Comparison of ENCODE assay signal across 15 mouse cellular contexts in genomic region chr5:39181028-39181427, GRCm38 (mm10).
DNase-seq lines count a peak whose midpoint lies in the region; ATAC-seq lines count a peak whose summit lies in the region.
"Had no signal": no experiment of that assay in that cellular context is flagged by ENCODE, and none has a peak within 500 bp of the region (broad histone marks: within the 10 kb centered on the region; RNA-seq: fewer than 3 reads in every experiment).

No protein-coding gene starts in this region.

- H3K27ac ChIP-seq in midbrain, embryonic 12.5 days (replicated peaks) = 0 out of 2 replicates have a peak overlapping the region, but pooled peaks have one; percentile 7
- H3K27ac ChIP-seq: heart, embryonic 10.5 days; layer of hippocampus, adult 2 months; limb, embryonic 10.5 days; liver, embryonic 14.5 days had no signal

- WGBS in midbrain, embryonic 12.5 days = 52% methylated on average over 4 of the region's 4 CpGs

- no peaks in the 10 kb centered on the region for H3K4me1 ChIP-seq in midbrain, embryonic 12.5 days
- H3K4me1 ChIP-seq: heart, embryonic 10.5 days; limb, embryonic 10.5 days had no signal

- H3K27me3 ChIP-seq in midbrain, embryonic 12.5 days = no peaks in the 10 kb centered on the region

- peak; percentile 74 for ATAC-seq in cerebellum, adult (ENCODE audit: insufficient number of reproducible peaks, low FRiP score, low TSS enrichment)
- ATAC-seq in midbrain, embryonic 12.5 days (ENCODE audit: low FRiP score, low read depth) = peak; percentile 32; the same call in 1 of the 2 replicates

- no peak overlapping the region for H3K4me2 ChIP-seq in midbrain, embryonic 12.5 days (replicated peaks)

- no peak overlapping the region for H3K9ac ChIP-seq in midbrain, embryonic 12.5 days (replicated peaks)
- H3K9ac ChIP-seq: liver, embryonic 14.5 days had no signal

- H3K36me3 ChIP-seq in midbrain, embryonic 12.5 days = no peaks in the 10 kb centered on the region
- H3K36me3 ChIP-seq: heart, embryonic 10.5 days; limb, embryonic 10.5 days had no signal

- DNase-seq in embryo, embryonic 10.5 days (ENCODE audit: low spot score) = peak; percentile 7
- no peak for DNase-seq in embryo, embryonic 9.5 days (ENCODE audit: extremely low spot score)
- DNase-seq in cerebellum, postnatal 36 days = peak; percentile 49
- no peak for DNase-seq in adrenal gland, adult 2 months
- no peak for DNase-seq in ovary, postnatal 10 days (ENCODE audit: low spot score)
- no peak for DNase-seq in thymus, postnatal 14 days
- DNase-seq: adrenal gland, adult 8-10 months; kidney, adult 9 months; lung, postnatal 4 days had no signal

- H3K4me3 ChIP-seq in midbrain, embryonic 12.5 days = no peak overlapping the region
- H3K4me3 ChIP-seq: heart, embryonic 10.5 days; layer of hippocampus, adult 2 months; limb, embryonic 10.5 days had no signal

- no peaks in the 10 kb centered on the region for H3K9me3 ChIP-seq in midbrain, embryonic 12.5 days
- H3K9me3 ChIP-seq: heart, embryonic 10.5 days; limb, embryonic 10.5 days had no signal

Comparison
In these comparisons a context has a peak if more than half of its experiments do, and no peak if none do; other contexts are left out.
1. DNase-seq: peak in embryo, embryonic 10.5 days (single experiment) and cerebellum, postnatal 36 days (2 of 2); none in embryo, embryonic 9.5 days (single experiment), adrenal gland, adult 2 months (single experiment), ovary, postnatal 10 days (single experiment) and thymus, postnatal 14 days (single experiment).